Mouse (Mus musculus) stomach, embryonic 15.5 days (tissue): ENCODE measurements at regions not wholly inside any gene's neighbourhood (a gene's known extent, or its start where the extent isn't known, plus 50 kb on each side); places are given as distances from the start of the nearest gene placed in this dataset.

Experiments
- ATAC-seq: fragments of 200-750 bp; cut with Nextera tagmentation; 2 replicates; pipeline ENCODE4 v1.8.0; 2017; ENCODE audit warnings: low read depth, moderate number of reproducible peaks, moderate TSS enrichment; ENCODE audit not compliant: insufficient read depth, low FRiP score
- H3K27ac ChIP-seq: fragments of 300-500 bp; sonication (generic); 2 replicates; pipeline ENCODE4 v1.5.1; 2015; ENCODE audit warnings: mild to moderate bottlenecking, inconsistent platforms
- H3K27me3 ChIP-seq: fragments of 300-500 bp; sonication (generic); replicated peaks from 2 replicates; pipeline ENCODE4 v1.6.1; 2015; ENCODE audit warnings: inconsistent platforms
- H3K36me3 ChIP-seq: fragments of 300-500 bp; sonication (generic); 2 replicates; pipeline ENCODE4 v1.6.1; 2015; ENCODE audit warnings: inconsistent platforms
- H3K4me1 ChIP-seq: fragments of 300-500 bp; sonication (generic); 2 replicates; pipeline ENCODE4 v1.6.1; 2015; ENCODE audit warnings: inconsistent platforms
- H3K4me2 ChIP-seq: fragments of 300-500 bp; sonication (generic); 2 replicates; pipeline ENCODE4 v1.6.1; 2015; ENCODE audit warnings: mild to moderate bottlenecking, inconsistent platforms
- H3K4me3 ChIP-seq: fragments of 300-500 bp; sonication (generic); replicated peaks from 2 replicates; pipeline ENCODE4 v1.5.1; 2015; ENCODE audit warnings: inconsistent platforms
- H3K9ac ChIP-seq: fragments of 300-500 bp; sonication (generic); 2 replicates; pipeline ENCODE4 v1.6.1; 2015; ENCODE audit warnings: inconsistent platforms
- H3K9me3 ChIP-seq: fragments of 300-500 bp; sonication (generic); 2 replicates; pipeline ENCODE4 v1.6.1; 2016; ENCODE audit warnings: inconsistent platforms
- WGBS: fragments of 180-500 bp; shearing (Covaris S2); methylation state at CpG from one replicate; pipeline ENCODE4 v1.1.7; 2015; 5-methylcytosine and 5-hydroxymethylcytosine counted together

DNA sequence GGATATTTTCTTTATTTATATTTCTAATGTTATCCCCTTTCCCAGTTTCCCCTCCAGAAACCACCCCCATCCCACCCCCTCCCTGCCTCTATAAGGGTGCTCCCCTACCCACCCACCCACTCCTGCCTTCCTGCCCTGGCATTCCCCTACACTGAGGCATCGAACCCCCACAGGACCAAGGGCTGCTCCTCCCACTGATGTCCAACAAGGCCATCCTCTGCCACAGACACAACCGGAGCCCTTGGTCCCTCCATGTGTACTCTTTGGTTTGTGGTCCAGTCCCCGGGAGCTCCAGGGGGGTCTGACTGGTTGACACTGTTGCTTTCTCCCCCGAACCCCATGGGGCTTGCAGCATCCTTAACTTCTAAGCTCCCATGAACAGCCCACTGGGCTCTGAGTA, 688.4 kb downstream of the Basp1 start:
- H3K27me3 ChIP-seq: no peaks in the 10 kb centered on the region
- H3K36me3 ChIP-seq: no peaks in the 10 kb centered on the region
- H3K4me2 ChIP-seq: no peak overlapping the region
- no peaks in the 10 kb centered on the region for H3K4me1 ChIP-seq
- no peak for ATAC-seq
- H3K4me3 ChIP-seq: no peak overlapping the region
- H3K27ac ChIP-seq: no peak overlapping the region
- no peaks in the 10 kb centered on the region for H3K9me3 ChIP-seq
- no peak overlapping the region for H3K9ac ChIP-seq
- WGBS: 85% methylated on average over 4 of the region's 4 CpGs

GRCm38 (mm10) chr15:24724664-24725063, 688.9 kb downstream of the Basp1 start:
- H3K9ac ChIP-seq: no peak overlapping the region
- no peak overlapping the region for H3K4me2 ChIP-seq
- H3K27me3 ChIP-seq: no peaks in the 10 kb centered on the region
- 49% methylated on average over 4 of the region's 4 CpGs for WGBS
- H3K27ac ChIP-seq: no peak overlapping the region
- no peak for ATAC-seq
- H3K9me3 ChIP-seq: no peaks in the 10 kb centered on the region
- no peaks in the 10 kb centered on the region for H3K36me3 ChIP-seq
- H3K4me3 ChIP-seq: no peak overlapping the region
- H3K4me1 ChIP-seq: no peaks in the 10 kb centered on the region

- no peaks in the 10 kb centered on the region for H3K4me1 ChIP-seq
- 58% methylated on average over 2 of the region's 2 CpGs for WGBS
- H3K27ac ChIP-seq: no peak overlapping the region
- H3K9me3 ChIP-seq: no peaks in the 10 kb centered on the region
- H3K27me3 ChIP-seq: no peaks in the 10 kb centered on the region
- H3K9ac ChIP-seq: no peak overlapping the region
- no peak overlapping the region for H3K4me3 ChIP-seq
- no peak for ATAC-seq
- H3K4me2 ChIP-seq: no peak overlapping the region
- no peaks in the 10 kb centered on the region for H3K36me3 ChIP-seq
Observed at GRCm38 (mm10) chr15:24720346-24720745, 693.2 kb downstream of the Basp1 start.

GRCm38 (mm10) chr15:24682167-24682566, 731.4 kb downstream of the Basp1 start:
- Histone ChIP-seq H3K9me3 (no peaks in the 10 kb centered on the region), H3K36me3 (no peaks in the 10 kb centered on the region)
- 67% methylated on average over 4 of the region's 4 CpGs for WGBS

DNA sequence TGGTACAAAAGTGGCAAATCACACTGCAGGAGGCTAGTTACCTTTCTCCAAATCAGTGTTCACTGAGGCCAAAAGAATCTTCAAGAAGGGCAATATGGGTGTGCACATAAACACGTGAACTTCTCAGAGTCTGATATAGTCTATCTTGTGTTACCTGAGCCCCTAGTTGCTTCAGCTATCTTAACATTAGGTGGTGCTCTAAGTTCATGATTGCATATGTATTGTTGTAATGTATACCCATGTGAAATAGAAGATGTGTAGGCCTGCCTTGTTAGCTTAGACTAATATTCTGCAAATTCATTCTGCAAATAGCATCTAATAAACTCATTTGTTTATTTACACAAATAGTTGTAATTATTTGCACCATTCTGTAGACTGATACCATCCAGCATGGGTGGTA, 764.6 kb downstream of the Basp1 start:
- ATAC-seq: no peak
- no peaks in the 10 kb centered on the region for H3K4me1 ChIP-seq
- no peak overlapping the region for H3K9ac ChIP-seq
- no peak overlapping the region for H3K4me2 ChIP-seq
- H3K4me3 ChIP-seq: no peak overlapping the region
- no peak overlapping the region for H3K27ac ChIP-seq
- H3K36me3 ChIP-seq: no peaks in the 10 kb centered on the region
- no peaks in the 10 kb centered on the region for H3K27me3 ChIP-seq
- H3K9me3 ChIP-seq: no peaks in the 10 kb centered on the region
- 63% methylated on average over 1 of the region's 1 CpGs for WGBS

More at GRCm38 (mm10) chr15:24682167-24682566, 731.4 kb downstream of the Basp1 start:
- no peak overlapping the region for H3K4me2 ChIP-seq
- H3K27ac ChIP-seq: no peak overlapping the region
- no peak overlapping the region for H3K4me3 ChIP-seq
- no peaks in the 10 kb centered on the region for H3K27me3 ChIP-seq
- ATAC-seq: peak; percentile 39; the same call in 1 of the 2 replicates
- H3K9ac ChIP-seq: no peak overlapping the region
- no peaks in the 10 kb centered on the region for H3K4me1 ChIP-seq

DNA sequence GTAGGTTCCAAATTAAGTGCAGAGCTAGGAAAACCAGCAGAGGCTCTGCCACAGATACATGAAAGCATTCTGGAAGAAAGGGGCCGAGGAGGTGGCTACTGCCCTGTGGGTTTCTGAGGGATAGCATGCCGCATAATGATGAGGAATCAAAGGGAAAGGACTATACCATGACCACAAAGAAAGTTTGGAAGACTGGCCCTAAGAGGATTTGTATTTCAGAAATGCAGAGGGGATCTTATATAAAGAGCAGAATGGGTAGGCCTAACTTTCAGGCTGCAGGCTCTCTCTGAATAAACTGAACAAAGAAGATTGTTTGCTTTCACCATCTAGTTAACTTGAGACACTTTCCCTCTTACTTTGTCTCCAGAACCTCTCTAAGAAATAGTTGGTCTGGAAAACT, 777.9 kb downstream of the Basp1 start:
- no peak overlapping the region for H3K4me3 ChIP-seq
- no peaks in the 10 kb centered on the region for H3K36me3 ChIP-seq
- H3K27me3 ChIP-seq: no peaks in the 10 kb centered on the region
- H3K27ac ChIP-seq: no peak overlapping the region
- no peak for ATAC-seq
- H3K4me2 ChIP-seq: no peak overlapping the region
- no peak overlapping the region for H3K9ac ChIP-seq
- H3K4me1 ChIP-seq: no peaks in the 10 kb centered on the region
- 85% methylated on average over 2 of the region's 2 CpGs for WGBS
- H3K9me3 ChIP-seq: no peaks in the 10 kb centered on the region

DNA sequence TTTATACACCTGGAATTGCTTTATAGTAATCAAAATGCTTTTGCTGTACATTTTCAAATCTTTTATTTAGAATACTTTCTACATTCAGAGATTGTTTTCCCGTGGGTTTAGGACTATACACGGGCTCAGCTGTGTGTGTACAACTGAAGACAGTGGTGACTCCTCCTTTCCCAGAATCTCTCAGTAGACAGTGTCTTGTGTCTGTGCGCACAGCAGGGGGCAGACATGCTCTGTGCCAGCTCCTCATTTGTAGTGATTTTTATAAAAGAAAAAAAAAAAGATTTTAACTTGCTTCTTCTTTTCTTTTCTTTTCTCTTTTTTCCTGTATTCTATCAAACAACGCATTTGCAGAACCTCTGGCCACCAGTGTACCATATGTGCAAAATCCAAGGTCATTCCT, 817.3 kb downstream of the Basp1 start:
- no peaks in the 10 kb centered on the region for H3K27me3 ChIP-seq
- H3K4me3 ChIP-seq: no peak overlapping the region
- H3K4me1 ChIP-seq: no peaks in the 10 kb centered on the region
- no peaks in the 10 kb centered on the region for H3K9me3 ChIP-seq
- no peak overlapping the region for H3K4me2 ChIP-seq
- H3K36me3 ChIP-seq: no peaks in the 10 kb centered on the region
- no peak overlapping the region for H3K9ac ChIP-seq
- WGBS: 21% methylated on average over 4 of the region's 4 CpGs
- no peak for ATAC-seq
- H3K27ac ChIP-seq: no peak overlapping the region

GRCm38 (mm10) chr15:24588943-24589342, 824.6 kb downstream of the Basp1 start:
- ATAC-seq: no peak
- Histone ChIP-seq H3K4me1 (no peaks in the 10 kb centered on the region), H3K27me3 (no peaks in the 10 kb centered on the region), H3K27ac (no peak overlapping the region), H3K4me3 (no peak overlapping the region), H3K36me3 (no peaks in the 10 kb centered on the region), H3K9me3 (no peaks in the 10 kb centered on the region), H3K4me2 (no peak overlapping the region), H3K9ac (no peak overlapping the region)
- WGBS: 25% methylated on average over 4 of the region's 4 CpGs

DNA sequence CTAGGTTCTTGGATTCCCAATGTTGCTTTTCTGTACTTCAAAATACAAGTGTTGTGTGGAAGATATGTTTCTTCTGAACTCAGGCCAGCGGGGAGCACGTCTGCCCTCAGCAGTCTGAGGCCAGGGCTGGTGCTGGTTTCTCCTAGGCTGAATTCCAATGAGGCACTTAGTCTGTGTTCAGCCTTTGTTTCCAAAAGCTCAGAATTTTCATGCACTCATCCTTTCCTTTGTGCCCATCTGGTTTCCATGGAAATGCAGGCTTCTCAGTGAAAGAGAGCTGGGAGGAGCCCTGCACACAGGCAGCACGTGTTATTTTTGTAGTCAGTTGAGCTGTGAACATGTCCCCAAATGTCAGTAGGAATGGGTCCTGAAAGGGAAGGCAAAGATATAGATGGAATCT, 846.6 kb downstream of the Basp1 start:
- H3K27ac ChIP-seq: no peak overlapping the region
- H3K4me2 ChIP-seq: no peak overlapping the region
- H3K4me3 ChIP-seq: no peak overlapping the region
- no peak for ATAC-seq
- no peaks in the 10 kb centered on the region for H3K9me3 ChIP-seq
- H3K27me3 ChIP-seq: no peaks in the 10 kb centered on the region
- H3K4me1 ChIP-seq: no peaks in the 10 kb centered on the region
- no peaks in the 10 kb centered on the region for H3K36me3 ChIP-seq
- 53% methylated on average over 3 of the region's 3 CpGs for WGBS
- H3K9ac ChIP-seq: no peak overlapping the region

DNA sequence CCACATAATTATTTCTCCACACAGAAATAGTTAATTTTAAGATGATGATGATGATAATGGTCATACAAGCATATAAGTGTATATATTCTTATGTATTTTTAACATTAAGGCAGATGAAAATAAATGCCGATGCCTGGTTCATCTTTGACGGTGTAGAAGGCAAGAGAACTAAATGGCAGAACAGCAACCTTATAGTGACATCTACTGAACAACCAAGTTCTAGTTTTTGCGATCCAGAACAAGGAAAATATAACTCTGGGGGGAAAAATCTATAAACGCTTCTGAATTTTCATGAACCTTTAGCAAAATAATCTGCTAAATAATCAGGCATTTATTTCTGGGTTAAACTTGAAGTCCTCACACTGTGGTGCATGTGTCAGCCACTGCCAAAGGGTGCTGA, 856.8 kb downstream of the Basp1 start:
- H3K27ac ChIP-seq: no peak overlapping the region
- H3K9me3 ChIP-seq: no peaks in the 10 kb centered on the region
- WGBS: 85% methylated on average over 4 of the region's 4 CpGs
- no peaks in the 10 kb centered on the region for H3K36me3 ChIP-seq
- no peaks in the 10 kb centered on the region for H3K27me3 ChIP-seq
- no peak overlapping the region for H3K4me2 ChIP-seq
- no peak overlapping the region for H3K9ac ChIP-seq
- H3K4me3 ChIP-seq: no peak overlapping the region
- no peaks in the 10 kb centered on the region for H3K4me1 ChIP-seq
- ATAC-seq: no peak

DNA sequence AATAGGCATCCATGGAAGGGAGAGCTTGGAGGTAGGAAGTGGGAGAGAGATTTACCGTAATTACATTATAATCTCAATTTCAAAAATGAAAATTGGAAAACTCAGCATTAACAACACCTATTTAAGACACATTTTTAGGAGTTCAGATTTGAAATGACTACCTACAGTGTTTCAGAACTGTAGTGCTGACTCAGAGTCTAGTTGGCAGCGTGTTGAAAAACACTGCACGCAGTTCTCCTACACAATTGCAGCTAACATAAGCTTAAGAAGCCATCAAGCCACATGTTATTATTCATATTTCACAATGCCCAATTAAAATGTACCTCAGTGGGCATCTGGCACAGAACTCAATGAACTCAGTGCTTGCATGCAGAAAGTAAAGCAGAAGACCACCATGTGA, 863.5 kb downstream of the Basp1 start:
- Histone ChIP-seq H3K4me2 (no peak overlapping the region), H3K27ac (no peak overlapping the region), H3K27me3 (no peaks in the 10 kb centered on the region), H3K9me3 (no peaks in the 10 kb centered on the region), H3K4me3 (no peak overlapping the region), H3K36me3 (no peaks in the 10 kb centered on the region), H3K9ac (no peak overlapping the region), H3K4me1 (no peaks in the 10 kb centered on the region)
- no peak for ATAC-seq
- 90% methylated on average over 3 of the region's 3 CpGs for WGBS

- H3K9me3 ChIP-seq: no peaks in the 10 kb centered on the region
- H3K27ac ChIP-seq: no peak overlapping the region
- H3K4me2 ChIP-seq: no peak overlapping the region
- no peak for ATAC-seq
- H3K4me3 ChIP-seq: no peak overlapping the region
- no peaks in the 10 kb centered on the region for H3K36me3 ChIP-seq
- no peaks in the 10 kb centered on the region for H3K4me1 ChIP-seq
- no peak overlapping the region for H3K9ac ChIP-seq
- WGBS: 81% methylated on average over 3 of the region's 3 CpGs
- H3K27me3 ChIP-seq: no peaks in the 10 kb centered on the region
Observed at GRCm38 (mm10) chr15:24530065-24530464, 883.5 kb downstream of the Basp1 start.

GRCm38 (mm10) chr15:24527379-24527778, 886.2 kb downstream of the Basp1 start:
- H3K9ac ChIP-seq: no peak overlapping the region
- H3K4me3 ChIP-seq: no peak overlapping the region
- no peak overlapping the region for H3K27ac ChIP-seq
- H3K4me1 ChIP-seq: no peaks in the 10 kb centered on the region
- no peaks in the 10 kb centered on the region for H3K27me3 ChIP-seq
- no peaks in the 10 kb centered on the region for H3K36me3 ChIP-seq
- H3K9me3 ChIP-seq: no peaks in the 10 kb centered on the region
- H3K4me2 ChIP-seq: no peak overlapping the region
- 72% methylated on average over 5 of the region's 5 CpGs for WGBS
- ATAC-seq: no peak
